Mouse (Mus musculus) liver, embryonic 16.5 days (tissue): Measurements from ENCODE around the gene Amdhd2. TPM values are rescaled to one million over a fixed set of nuclear protein-coding genes. Genes with fewer than 3 reads are reported as not detected.

Source experiments
- ATAC-seq: fragments of 200-750 bp; cut with Nextera tagmentation; 2 replicates; pipeline ENCODE4 v1.8.0; 2017; ENCODE audit warnings: low read depth, mild to moderate bottlenecking, moderate number of reproducible peaks, moderate library complexity
- H3K27ac ChIP-seq: fragments of 300-500 bp; sonication (generic); 2 replicates; pipeline ENCODE4 v1.5.1; 2014; ENCODE audit warnings: mild to moderate bottlenecking, low read length
- H3K27me3 ChIP-seq: fragments of 300-500 bp; sonication (generic); 2 replicates; pipeline ENCODE4 v1.6.1; 2014; ENCODE audit warnings: low read depth, low read length, mixed read lengths; ENCODE audit not compliant: control insufficient read depth, insufficient read depth
- H3K36me3 ChIP-seq: fragments of 300-500 bp; sonication (generic); 2 replicates; pipeline ENCODE4 v1.6.1; 2014; ENCODE audit warnings: mild to moderate bottlenecking; ENCODE audit not compliant: control insufficient read depth, insufficient read depth
- H3K4me1 ChIP-seq: fragments of 300-500 bp; sonication (generic); 2 replicates; pipeline ENCODE4 v1.6.1; 2014; ENCODE audit warnings: low read depth, low read length, mixed read lengths; ENCODE audit not compliant: control insufficient read depth
- H3K4me2 ChIP-seq: fragments of 300-500 bp; sonication (generic); 2 replicates; pipeline ENCODE4 v1.6.1; 2014; ENCODE audit warnings: low read depth, low read length, mixed read lengths
- H3K4me3 ChIP-seq: fragments of 300-500 bp; sonication (generic); 2 replicates; pipeline ENCODE4 v1.5.1; 2014; ENCODE audit warnings: low read depth, mild to moderate bottlenecking, low read length
- H3K9ac ChIP-seq: fragments of 300-500 bp; sonication (generic); 2 replicates; pipeline ENCODE4 v1.6.1; 2014; ENCODE audit warnings: low read depth, low read length
- H3K9me3 ChIP-seq: fragments of 300-500 bp; sonication (generic); replicated peaks from 2 replicates; pipeline ENCODE4 v1.6.1; 2016; ENCODE audit warnings: low read length; ENCODE audit not compliant: control insufficient read depth
- WGBS: fragments of 180-500 bp; shearing (Covaris S2); extraction: QIAGEN DNeasy Blood & Tissue Kit; methylation state at CpG from one replicate; pipeline ENCODE4 v1.1.7; 2014; ENCODE audit not compliant: insufficient replicate concordance; 5-methylcytosine and 5-hydroxymethylcytosine counted together
- polyA plus RNA-seq: library from polyadenylated mRNA; unstranded; fragments of >200 nt; fragmentation: Nextera tagmentation; extraction: Ambion mirVana; gene quantifications from 2 replicates; pipeline ENCODE4 v1.2.1, GENCODE M21; 2015

The Amdhd2 gene
- polyA plus RNA-seq, 1 experiment from 2014 or later = 25.0 TPM

DNA sequence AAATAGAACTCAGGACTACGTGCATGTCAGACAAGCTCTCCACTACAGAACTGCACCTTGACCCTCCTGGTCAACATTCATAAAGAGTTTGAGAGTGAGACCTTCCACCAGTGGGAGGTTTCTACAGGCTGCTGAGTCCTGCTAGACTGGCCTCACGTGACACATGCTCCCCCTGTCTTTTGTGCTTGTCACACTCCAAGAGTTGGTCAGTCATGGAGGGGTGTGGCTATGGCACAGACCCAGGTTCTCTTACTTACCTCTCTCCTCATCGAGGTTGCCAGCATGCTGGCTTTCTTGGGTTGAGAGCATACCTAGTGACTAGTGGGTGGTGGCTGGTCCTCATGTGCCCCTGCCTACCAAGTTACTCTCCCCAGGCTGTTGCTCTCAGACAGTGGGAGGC lies 9.1 kb downstream of the Amdhd2 start:
- peaks cover 2% of the 10 kb centered on the region; the same call in 1 of the 2 replicates for H3K36me3 ChIP-seq
- H3K27me3 ChIP-seq = no peaks in the 10 kb centered on the region
- peak; percentile 40 for ATAC-seq
- no peak overlapping the region for H3K4me3 ChIP-seq
- no peak overlapping the region for H3K4me2 ChIP-seq
- WGBS = 56% methylated on average over 3 of the region's 3 CpGs
- H3K4me1 ChIP-seq = peaks cover 30% of the 10 kb centered on the region
- peak overlapping the region; percentile 62 for H3K27ac ChIP-seq
- no peak overlapping the region for H3K9ac ChIP-seq
- H3K9me3 ChIP-seq = no peaks in the 10 kb centered on the region

DNA sequence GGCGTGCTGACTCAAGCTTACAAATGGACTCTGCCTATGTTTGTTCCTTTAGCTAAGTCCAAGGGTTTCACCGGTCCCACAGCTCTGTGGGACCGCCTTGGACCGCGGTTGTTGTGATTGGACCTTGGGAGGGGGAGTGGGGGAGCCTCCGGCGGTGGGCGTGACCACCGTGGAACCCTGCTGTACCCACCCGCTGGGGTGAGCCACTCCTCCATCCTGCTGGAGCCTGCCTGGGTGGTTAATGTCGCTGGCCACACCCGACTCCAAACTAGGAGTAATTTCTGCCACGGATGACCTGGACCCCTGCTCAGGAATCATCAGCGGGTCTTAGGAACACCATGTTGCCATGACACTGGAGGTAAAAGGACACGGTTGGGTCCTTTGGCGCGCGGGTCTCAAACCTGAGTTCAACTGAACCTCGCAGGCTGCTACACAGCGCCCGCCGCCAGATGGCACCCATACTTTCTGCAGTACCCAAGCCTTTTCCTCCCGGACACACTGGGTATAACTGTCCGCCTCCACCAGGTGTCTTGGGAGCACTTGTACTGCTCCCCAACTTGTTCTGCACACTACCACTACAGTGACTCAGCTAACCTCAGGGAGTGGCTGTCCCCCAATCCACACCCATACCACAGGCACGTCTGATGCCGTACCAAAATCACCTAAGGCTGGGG lies 11.5 kb downstream of the Amdhd2 start:
- no peaks in the 10 kb centered on the region for H3K9me3 ChIP-seq
- ATAC-seq = peak; percentile 96
- no peaks in the 10 kb centered on the region for H3K27me3 ChIP-seq
- H3K27ac ChIP-seq = peak overlapping the region; percentile 94
- peaks cover 30% of the 10 kb centered on the region for H3K4me1 ChIP-seq
- H3K4me3 ChIP-seq = peak overlapping the region; percentile 64
- peak overlapping the region; percentile 77 for H3K9ac ChIP-seq
- 2% methylated on average over 26 of the region's 26 CpGs for WGBS
- H3K4me2 ChIP-seq = peak overlapping the region; percentile 97
- peaks cover 2% of the 10 kb centered on the region; the same call in 1 of the 2 replicates for H3K36me3 ChIP-seq

DNA sequence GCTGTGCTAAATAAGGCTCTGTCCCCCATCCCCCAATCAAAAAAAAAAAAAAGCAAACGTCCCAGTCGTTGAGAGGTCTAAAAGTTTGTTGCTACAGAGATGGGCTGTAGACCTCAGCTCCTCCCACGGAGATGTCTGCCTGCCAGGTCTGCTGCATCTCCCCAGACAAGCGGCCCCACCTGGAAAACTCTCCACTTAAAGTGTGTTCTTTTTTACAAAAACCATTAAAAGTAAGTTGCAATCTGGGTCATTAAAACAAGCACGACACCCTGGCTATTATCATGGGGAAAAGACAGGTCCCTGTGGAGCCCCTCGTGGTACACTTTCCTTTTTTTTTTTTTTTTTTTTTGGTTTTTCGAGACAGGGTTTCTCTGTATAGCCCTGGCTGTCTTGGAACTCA lies 12.2 kb downstream of the Amdhd2 start:
- Histone ChIP-seq H3K27ac (peak overlapping the region; percentile 94), H3K4me3 (peak overlapping the region; percentile 64), H3K9me3 (no peaks in the 10 kb centered on the region), H3K4me2 (peak overlapping the region; percentile 97), H3K27me3 (no peaks in the 10 kb centered on the region), H3K4me1 (peaks cover 30% of the 10 kb centered on the region), H3K36me3 (peaks cover 2% of the 10 kb centered on the region; the same call in 1 of the 2 replicates), H3K9ac (peak overlapping the region; percentile 77)
- ATAC-seq = no peak
- 18% methylated on average over 7 of the region's 7 CpGs for WGBS

DNA sequence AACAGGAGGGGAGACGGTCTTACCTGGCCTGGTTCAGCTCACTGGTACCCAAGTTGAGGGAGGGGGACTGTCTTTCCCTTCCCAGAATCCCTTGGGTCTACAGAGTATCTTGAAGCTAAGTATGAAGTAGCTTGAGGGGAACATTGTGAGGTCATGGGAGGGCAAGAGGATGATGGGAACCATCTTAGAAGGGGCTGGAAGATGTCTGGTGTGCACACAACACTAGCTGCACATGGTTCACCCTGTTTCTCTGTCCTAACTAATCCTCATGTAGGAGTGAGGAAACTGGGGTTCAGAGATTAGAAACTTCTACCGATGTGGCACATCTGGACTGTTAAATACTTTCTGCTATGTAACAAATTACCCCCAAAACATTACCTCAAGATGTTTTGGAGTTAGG lies 12.7 kb downstream of the Amdhd2 start, which contains the start of gene Pdpk1:
TSS of gene Pdpk1 (minus strand) at position 101 of the 400 bp plus-strand sequence.
- Histone ChIP-seq H3K4me2 (peak within 1 kb of the TSS; percentile 97), H3K27ac (peak within 1 kb of the TSS; percentile 94), H3K9ac (peak within 1 kb of the TSS; percentile 77), H3K36me3 (no peaks in the 10 kb centered on the region), H3K27me3 (no peaks in the 10 kb centered on the region), H3K9me3 (no peaks in the 10 kb centered on the region), H3K4me1 (peaks cover 30% of the 10 kb centered on the region), H3K4me3 (peak within 1 kb of the TSS; percentile 64)
- WGBS = 86% methylated on average over 2 of the region's 2 CpGs
- no peak for ATAC-seq

DNA sequence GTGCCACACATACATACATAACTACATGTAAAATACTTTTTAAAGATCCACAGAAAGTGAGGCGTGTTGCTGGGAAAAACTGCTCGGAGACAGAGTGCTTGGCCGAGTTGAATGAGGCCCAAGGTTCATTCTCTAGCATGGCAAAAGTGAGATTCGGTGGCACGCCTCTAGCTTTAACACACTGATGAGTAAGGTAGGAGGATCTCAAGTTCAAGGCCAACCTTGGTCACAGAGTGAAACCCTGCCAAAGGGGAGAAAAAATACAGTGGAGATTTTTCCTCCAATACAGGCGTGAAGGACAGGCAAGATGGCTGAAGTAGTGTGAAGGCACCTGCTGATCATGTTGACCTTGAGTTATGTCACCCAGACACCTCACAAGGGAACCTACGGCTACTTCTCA lies 14.1 kb downstream of the Amdhd2 start:
- H3K4me3 ChIP-seq = no peak overlapping the region
- ATAC-seq = no peak
- WGBS = 74% methylated on average over 7 of the region's 7 CpGs
- H3K9ac ChIP-seq = no peak overlapping the region
- no peaks in the 10 kb centered on the region for H3K27me3 ChIP-seq
- no peak overlapping the region for H3K27ac ChIP-seq
- H3K36me3 ChIP-seq = no peaks in the 10 kb centered on the region
- no peak overlapping the region for H3K4me2 ChIP-seq
- peaks cover 28% of the 10 kb centered on the region for H3K4me1 ChIP-seq
- no peaks in the 10 kb centered on the region for H3K9me3 ChIP-seq

DNA sequence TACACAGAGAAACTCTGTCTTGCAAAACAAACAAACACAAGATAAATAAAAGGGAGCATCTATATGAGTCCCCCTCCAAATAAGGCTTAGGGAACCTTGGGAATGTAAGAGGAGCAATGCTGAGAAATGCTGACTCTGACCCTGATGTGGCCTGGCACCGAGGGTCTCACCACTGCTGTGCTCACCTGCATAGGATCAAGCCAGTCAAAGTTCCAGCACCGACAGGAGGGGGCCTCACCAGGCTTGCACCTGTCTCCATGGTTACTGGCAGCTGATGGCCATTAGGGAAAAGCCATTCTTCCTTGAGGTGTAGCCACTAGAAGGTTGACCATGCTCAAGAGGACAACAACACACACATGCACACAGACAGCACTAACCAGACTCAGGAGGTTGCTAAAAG lies 20.7 kb downstream of the Amdhd2 start:
- Histone ChIP-seq H3K9ac (no peak overlapping the region), H3K27ac (no peak overlapping the region), H3K4me1 (peaks cover 22% of the 10 kb centered on the region), H3K36me3 (no peaks in the 10 kb centered on the region), H3K9me3 (no peaks in the 10 kb centered on the region), H3K27me3 (no peaks in the 10 kb centered on the region), H3K4me2 (no peak overlapping the region), H3K4me3 (no peak overlapping the region)
- ATAC-seq = no peak
- 43% methylated on average over 2 of the region's 2 CpGs for WGBS

DNA sequence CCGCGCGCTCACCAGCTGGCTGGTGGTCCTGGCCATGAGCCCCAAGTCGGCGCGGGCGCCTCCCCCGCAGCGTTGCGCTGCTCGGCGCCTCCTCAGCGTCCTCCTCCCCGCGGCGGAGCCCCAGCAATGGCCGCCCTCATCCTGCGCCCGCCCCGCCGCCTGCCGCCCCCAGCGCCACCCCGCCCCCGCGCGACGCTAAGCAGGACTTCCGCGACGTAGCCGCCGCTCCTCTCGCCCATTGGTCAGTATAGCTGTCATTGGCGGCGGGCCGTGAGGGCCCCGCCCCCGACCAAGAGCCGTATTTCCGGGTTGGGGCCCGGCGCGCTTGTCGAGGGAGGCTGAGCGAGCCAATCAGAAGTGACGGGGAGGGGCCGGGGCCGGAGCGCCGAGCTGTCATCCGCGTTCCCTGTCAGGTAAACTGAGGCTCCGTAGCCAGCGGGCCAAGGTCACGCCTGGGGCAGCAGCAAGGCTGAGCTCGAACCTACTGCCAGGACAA lies 22.1 kb downstream of the Amdhd2 start:
- WGBS = 0% methylated on average over 50 of the region's 57 CpGs
- Histone ChIP-seq H3K4me3 (peak overlapping the region; percentile 97), H3K9me3 (no peaks in the 10 kb centered on the region), H3K27ac (peak overlapping the region; percentile 93), H3K36me3 (no peaks in the 10 kb centered on the region), H3K27me3 (no peaks in the 10 kb centered on the region), H3K9ac (peak overlapping the region; percentile 97), H3K4me2 (peak overlapping the region; percentile 88), H3K4me1 (peaks cover 30% of the 10 kb centered on the region)
- ATAC-seq = peak; percentile 97

DNA sequence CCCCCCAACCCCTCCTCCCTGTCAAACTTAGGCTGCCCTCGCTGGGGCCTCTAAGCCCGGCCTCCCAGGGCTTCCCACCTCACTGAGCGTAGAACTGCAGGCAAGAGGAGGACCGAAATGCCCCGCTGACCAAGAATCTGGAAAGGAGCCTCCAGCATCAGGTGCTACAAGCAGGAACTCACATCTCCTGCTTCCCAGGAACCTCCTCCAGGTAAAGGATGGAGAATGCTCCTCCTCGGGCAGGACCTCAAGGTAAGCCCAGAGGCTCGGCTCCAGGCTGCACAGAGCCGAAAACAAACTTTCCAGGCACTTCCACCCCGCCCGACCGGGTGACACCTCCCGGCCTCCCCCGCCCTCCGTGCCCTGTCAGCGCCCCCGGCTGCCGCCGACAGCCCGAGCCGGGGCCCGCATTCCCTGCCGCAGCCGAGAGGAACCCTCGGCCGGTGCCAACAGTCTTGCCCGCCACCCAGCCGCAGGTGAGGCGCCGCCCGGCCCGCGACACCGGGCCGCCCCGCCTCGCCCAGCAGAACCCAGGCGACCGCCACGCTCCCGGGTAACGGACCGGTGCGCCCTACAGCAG lies 22.6 kb downstream of the Amdhd2 start:
- peak overlapping the region; percentile 93 for H3K27ac ChIP-seq
- peak overlapping the region; percentile 88 for H3K4me2 ChIP-seq
- H3K27me3 ChIP-seq = no peaks in the 10 kb centered on the region
- peak; percentile 43 for ATAC-seq
- H3K9ac ChIP-seq = peak overlapping the region; percentile 97
- peaks cover 31% of the 10 kb centered on the region for H3K4me1 ChIP-seq
- no peaks in the 10 kb centered on the region for H3K9me3 ChIP-seq
- under 1% methylated on average over 41 of the region's 43 CpGs for WGBS
- H3K36me3 ChIP-seq = no peaks in the 10 kb centered on the region
- peak overlapping the region; percentile 97 for H3K4me3 ChIP-seq

DNA sequence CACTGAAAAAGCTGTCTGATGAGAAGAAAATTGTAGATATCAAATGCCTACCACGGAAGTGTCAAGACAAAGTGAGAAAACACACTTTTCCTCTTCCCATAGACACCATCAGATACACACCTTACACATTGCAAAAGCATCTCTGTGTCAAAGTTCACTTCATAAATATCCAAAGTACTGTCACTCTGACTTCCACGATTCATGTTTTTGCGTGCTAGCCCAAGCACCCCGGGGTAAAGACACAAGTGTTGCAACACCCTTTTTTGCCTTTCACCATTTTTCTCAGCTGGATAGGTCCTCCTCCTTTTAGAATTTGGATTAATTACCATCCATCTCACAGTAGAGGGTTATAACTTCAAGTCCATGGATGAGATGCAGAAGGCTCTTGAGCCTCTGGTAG lies 23.6 kb downstream of the Amdhd2 start:
- Histone ChIP-seq H3K27ac (peak overlapping the region; percentile 93), H3K9ac (peak overlapping the region; percentile 97), H3K4me1 (peaks cover 31% of the 10 kb centered on the region), H3K9me3 (no peaks in the 10 kb centered on the region), H3K36me3 (no peaks in the 10 kb centered on the region), H3K4me3 (peak overlapping the region; percentile 97), H3K27me3 (no peaks in the 10 kb centered on the region), H3K4me2 (peak overlapping the region; percentile 88)
- ATAC-seq = no peak
- 55% methylated on average over 4 of the region's 4 CpGs for WGBS
